Mouse (Mus musculus): ENCODE data around the gene Birc6.

GRCm38 (mm10) chr17:74543615-74544014 lies 15.5 kb downstream of the Birc6 start:
- no peak for TF ChIP-seq TAL1 (IDR thresholded peaks at IDR 0.05; ENCODE audit: low read length)
- TF ChIP-seq GATA1 (IDR thresholded peaks at IDR 0.05; ENCODE audit: low read length): no peak
